Mouse (Mus musculus): Measurements from ENCODE around the gene Zfp131. TPM values are rescaled to one million over a fixed set of nuclear protein-coding genes. Genes with fewer than 3 reads are reported as not detected.
"Not testable (repeated sequence)": the region's sequence is repeated elsewhere in the genome, so short reads cannot be mapped to it uniquely, and the experiment has no call there.

Zfp131 gene
- total and polyA plus RNA-seq, 3 experiments = 31.3 to 61.4 (median 49.3) TPM

DNA sequence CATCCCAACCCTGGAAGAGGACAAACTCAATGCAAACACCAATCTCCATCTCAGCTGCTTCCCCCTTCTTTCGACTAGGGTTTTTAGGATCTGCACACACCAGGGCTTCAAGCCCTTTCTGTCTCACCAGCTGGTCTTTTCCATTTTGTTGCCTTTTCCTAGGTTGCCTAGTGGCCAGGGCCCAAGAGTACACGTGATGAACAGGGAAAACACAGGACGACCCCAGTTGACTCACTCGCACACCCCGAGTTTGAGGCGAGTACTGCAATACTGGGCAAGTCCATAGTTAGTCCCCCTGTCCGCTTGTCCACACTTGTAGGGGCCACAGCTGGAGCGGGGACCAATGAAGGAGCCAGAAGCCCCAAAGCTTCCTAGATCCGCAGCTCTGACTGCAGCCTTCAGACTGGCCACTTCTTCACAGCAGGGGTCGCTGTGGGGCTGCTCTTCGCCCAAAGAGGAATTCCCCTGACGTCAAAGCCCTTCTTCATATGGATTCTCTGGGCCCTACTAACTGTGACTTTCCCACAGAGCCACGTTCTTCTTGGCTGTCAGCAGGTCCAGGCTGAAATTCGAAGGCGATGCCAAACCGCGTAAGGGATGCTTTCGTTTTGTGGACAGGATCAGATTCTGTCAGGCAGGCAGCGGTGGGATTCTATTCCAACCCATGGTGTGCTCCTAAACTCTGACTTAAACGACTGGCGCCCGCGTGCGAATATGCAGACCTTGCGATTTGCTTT lies 44.8 kb upstream of the Zfp131 start, which contains the start of gene D13Ertd608e:
Gene D13Ertd608e, plus strand, starts transcription at position 687 of the 737 bp plus-strand sequence.
- H3K27ac ChIP-seq (ENCODE audit: insufficient read depth, low read depth); H3K79me2 ChIP-seq (replicated peaks; ENCODE audit: control insufficient read depth, extremely low read depth, insufficient read depth, poor library complexity, severe bottlenecking); H3K36me3 ChIP-seq (replicated peaks in 1 of 2; ENCODE audit: control insufficient read depth in 1 of 2, insufficient read depth in 1 of 2, low read length in 1 of 2); H3K27me3 ChIP-seq (replicated peaks); H3K9me3 ChIP-seq (replicated peaks; ENCODE audit: low read length); H3K4me1 ChIP-seq (ENCODE audit: control insufficient read depth in 1 of 2, insufficient read depth in 2 of 2); H3K9ac ChIP-seq (ENCODE audit: insufficient read depth, low read depth); dilution Hi-C loops (cut with MboI; ENCODE audit: extremely low pct_ligation_motif_present, extremely low pct_unique_long_range_greater_than_20kb, low sequenced_read_pairs): not testable (repeated sequence)
- Histone ChIP-seq H3K4me2 (ENCODE audit: insufficient read depth, low read depth, poor library complexity, severe bottlenecking) (peak within 1 kb of the TSS; percentile 39), H3K4me3 (replicated peaks in 1 of 3; ENCODE audit: low read depth in 2 of 3, low read length in 2 of 3, poor library complexity in 1 of 3) (peak within 1 kb of the TSS in 2 of 3 experiments; percentile 13 to 59)
- in situ Hi-C loops (cut with MboI; ENCODE audit: low pct_ligation_motif_present, low pct_unique_long_range_greater_than_20kb, low sequenced_read_pairs) = loop anchor here (25.0 kb wide), 1 partner anchor 98 kb away; no protein-coding TSS in a partner anchor
- TF ChIP-seq RAD21 (IDR thresholded peaks at IDR 0.05; ENCODE audit: low read depth, low read length) (peak; percentile 37), CTCF (conservative IDR thresholded peaks at IDR 0.05 in 1 of 2, IDR thresholded peaks at IDR 0.05 in 1 of 2; ENCODE audit: low read depth in 2 of 2, low read length in 2 of 2) (peak in 1 of 2 experiments; percentile 56; a peak in 3 of 4 replicates)
- DNase-seq (ENCODE audit: extremely low read depth) = peak; percentile 48

DNA sequence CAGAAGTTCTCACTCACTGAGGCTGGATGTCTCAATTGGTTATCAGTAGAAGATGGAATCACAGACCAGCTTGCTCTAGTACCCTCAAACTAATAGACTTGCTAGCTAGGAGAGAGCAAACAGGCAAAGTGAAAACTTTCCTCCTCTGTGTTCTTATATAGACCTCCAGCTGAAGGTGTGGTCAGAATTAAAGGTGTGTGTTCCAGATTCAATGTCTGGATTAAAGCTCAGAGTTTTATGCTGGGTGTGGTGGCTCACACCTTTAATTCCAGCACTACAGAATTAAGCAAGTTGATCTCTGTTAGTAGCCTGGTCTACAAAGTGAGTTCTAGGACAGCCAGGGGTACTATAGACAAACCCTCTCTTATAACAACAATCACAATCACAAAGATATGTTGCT lies 39.4 kb upstream of the Zfp131 start, which contains the start of gene AF067063:
Gene AF067063, minus strand, starts transcription at position 101 of the 400 bp plus-strand sequence.
- in situ Hi-C loops (cut with MboI; ENCODE audit: low pct_ligation_motif_present, low pct_unique_long_range_greater_than_20kb, low sequenced_read_pairs) = loop anchor here (25.0 kb wide), 1 partner anchor 93 kb away; no protein-coding TSS in a partner anchor
- DNase-seq (ENCODE audit: extremely low read depth); H3K4me2 ChIP-seq (ENCODE audit: insufficient read depth, low read depth, poor library complexity, severe bottlenecking); H3K79me2 ChIP-seq (replicated peaks; ENCODE audit: control insufficient read depth, extremely low read depth, insufficient read depth, poor library complexity, severe bottlenecking); H3K4me3 ChIP-seq (replicated peaks in 1 of 3; ENCODE audit: low read depth in 2 of 3, low read length in 2 of 3, poor library complexity in 1 of 3); dilution Hi-C loops (cut with MboI; ENCODE audit: extremely low pct_ligation_motif_present, extremely low pct_unique_long_range_greater_than_20kb, low sequenced_read_pairs); H3K9ac ChIP-seq (ENCODE audit: insufficient read depth, low read depth); H3K36me3 ChIP-seq (replicated peaks in 1 of 2; ENCODE audit: control insufficient read depth in 1 of 2, insufficient read depth in 1 of 2, low read length in 1 of 2); H3K27ac ChIP-seq (ENCODE audit: insufficient read depth, low read depth); H3K4me1 ChIP-seq (ENCODE audit: control insufficient read depth in 1 of 2, insufficient read depth in 2 of 2); H3K27me3 ChIP-seq (replicated peaks); H3K9me3 ChIP-seq (replicated peaks; ENCODE audit: low read length): not testable (repeated sequence)

DNA sequence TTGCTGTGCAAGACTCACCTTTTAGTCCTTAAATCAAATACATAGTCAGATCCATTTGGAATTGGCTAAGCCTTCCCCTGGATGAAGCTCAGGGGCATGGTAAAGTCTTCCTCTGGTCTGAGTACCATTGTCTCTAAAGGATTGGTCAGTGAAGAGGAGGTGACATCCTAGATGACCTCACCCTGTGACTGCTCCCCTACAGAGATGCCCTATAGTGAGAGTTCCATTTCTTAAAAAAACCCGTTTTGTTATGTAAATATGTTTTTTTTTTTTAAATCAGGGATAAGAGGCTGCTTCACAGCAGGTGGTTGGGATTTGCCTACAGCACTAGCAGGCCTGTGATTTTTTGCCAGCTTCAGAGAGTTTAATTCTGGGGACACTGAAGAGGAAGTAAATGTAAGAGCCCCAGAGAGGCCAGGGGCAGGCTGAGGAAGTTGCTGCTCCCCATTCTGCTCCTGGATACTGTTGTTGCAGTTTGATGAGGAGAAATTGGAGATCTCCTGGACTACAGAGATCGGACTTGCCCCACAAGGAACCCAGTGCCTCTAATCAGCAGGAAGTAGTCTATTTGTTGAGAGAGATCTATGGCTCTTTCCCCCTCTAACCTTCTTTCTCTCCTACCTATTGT lies 27.0 kb upstream of the Zfp131 start:
- H3K27me3 ChIP-seq (replicated peaks) = no peaks in the 10 kb centered on the region
- H3K4me3 ChIP-seq (replicated peaks in 1 of 3; ENCODE audit: low read depth in 2 of 3, low read length in 2 of 3, poor library complexity in 1 of 3) = no peak overlapping the region
- no peak for DNase-seq (ENCODE audit: extremely low read depth)
- no peaks in the 10 kb centered on the region for H3K9me3 ChIP-seq (replicated peaks; ENCODE audit: low read length)
- in situ Hi-C loops (cut with MboI; ENCODE audit: low pct_ligation_motif_present, low pct_unique_long_range_greater_than_20kb, low sequenced_read_pairs) (no loop called here), dilution Hi-C loops (cut with MboI; ENCODE audit: extremely low pct_ligation_motif_present, extremely low pct_unique_long_range_greater_than_20kb, low sequenced_read_pairs) (no loop called here)
- H3K4me1 ChIP-seq (ENCODE audit: control insufficient read depth in 1 of 2, insufficient read depth in 2 of 2) = peaks cover 0 to 8% of the 10 kb centered on the region in 2 experiments; a peak in 1 of 4 replicates
- H3K27ac ChIP-seq (ENCODE audit: insufficient read depth, low read depth) = no peak overlapping the region
- H3K79me2 ChIP-seq (replicated peaks; ENCODE audit: control insufficient read depth, extremely low read depth, insufficient read depth, poor library complexity, severe bottlenecking) = no peaks in the 10 kb centered on the region
- no peaks in the 10 kb centered on the region for H3K36me3 ChIP-seq (replicated peaks in 1 of 2; ENCODE audit: control insufficient read depth in 1 of 2, insufficient read depth in 1 of 2, low read length in 1 of 2)
- no peak for TF ChIP-seq ZKSCAN1 (IDR thresholded peaks at IDR 0.05; ENCODE audit: borderline replicate concordance, low read depth, low read length)
- H3K9ac ChIP-seq (ENCODE audit: insufficient read depth, low read depth) = no peak overlapping the region
- no peak overlapping the region for H3K4me2 ChIP-seq (ENCODE audit: insufficient read depth, low read depth, poor library complexity, severe bottlenecking)

GRCm38 (mm10) chr13:119816798-119817197 lies 26.1 kb upstream of the Zfp131 start:
- Histone ChIP-seq H3K36me3 (replicated peaks in 1 of 2; ENCODE audit: control insufficient read depth in 1 of 2, insufficient read depth in 1 of 2, low read length in 1 of 2) (no peaks in the 10 kb centered on the region), H3K4me3 (replicated peaks in 1 of 3; ENCODE audit: low read depth in 2 of 3, low read length in 2 of 3, poor library complexity in 1 of 3) (no peak overlapping the region), H3K9me3 (replicated peaks; ENCODE audit: low read length) (no peaks in the 10 kb centered on the region), H3K27ac (ENCODE audit: insufficient read depth, low read depth) (no peak overlapping the region), H3K9ac (ENCODE audit: insufficient read depth, low read depth) (no peak overlapping the region), H3K4me2 (ENCODE audit: insufficient read depth, low read depth, poor library complexity, severe bottlenecking) (no peak overlapping the region), H3K4me1 (ENCODE audit: control insufficient read depth in 1 of 2, insufficient read depth in 2 of 2) (peaks cover 0 to 8% of the 10 kb centered on the region in 2 experiments; a peak in 1 of 4 replicates), H3K27me3 (replicated peaks) (no peaks in the 10 kb centered on the region), H3K79me2 (replicated peaks; ENCODE audit: control insufficient read depth, extremely low read depth, insufficient read depth, poor library complexity, severe bottlenecking) (no peaks in the 10 kb centered on the region)
- no peak for DNase-seq (ENCODE audit: extremely low read depth)
- TF ChIP-seq PAX5 (IDR thresholded peaks at IDR 0.05; ENCODE audit: low read length) = no peak
- TF ChIP-seq SMC3 (IDR thresholded peaks at IDR 0.05; ENCODE audit: low read depth, low read length) = no peak
- dilution Hi-C loops (cut with MboI; ENCODE audit: extremely low pct_ligation_motif_present, extremely low pct_unique_long_range_greater_than_20kb, low sequenced_read_pairs) (no loop called here), in situ Hi-C loops (cut with MboI; ENCODE audit: low pct_ligation_motif_present, low pct_unique_long_range_greater_than_20kb, low sequenced_read_pairs) (no loop called here)
